Mouse (Mus musculus): ENCODE results near the gene Zar1l. TPM values are rescaled to one million over a fixed set of nuclear protein-coding genes. Genes with fewer than 3 reads are reported as not detected.

Gene Zar1l
- polyA plus RNA-seq (2012; rRNA removed): not detected in 2 replicates

GRCm38 (mm10) chr5:150518064-150518463 is at the start of gene Zar1l:
Zar1l (minus strand) TSS chr5:150518164.

GRCm38 (mm10) chr5:150521937-150522866 is 4.2 kb upstream of the Zar1l start, which contains the start of gene Brca2:
Brca2 (plus strand) TSS chr5:150522630.

Other genes starting within 250 kb of the Zar1l start
- 2.3 TPM in 2 replicates for gene Brca2, start 4.5 kb upstream of the Zar1l start, polyA plus RNA-seq (2012; rRNA removed)
- gene N4bp2l1, start 79.0 kb upstream of the Zar1l start, polyA plus RNA-seq (2012; rRNA removed): 4.2 and 4.7 TPM in 2 replicates
- 2.3 and 3.6 TPM in 2 replicates for gene N4bp2l2, start 148.0 kb upstream of the Zar1l start, polyA plus RNA-seq (2012; rRNA removed)
- 1.0 and 1.6 TPM in 2 replicates for gene Pds5b, start 155.6 kb upstream of the Zar1l start, polyA plus RNA-seq (2012; rRNA removed)